Mouse (Mus musculus) midbrain, embryonic 13.5 days (tissue): ENCODE data around the gene Slc22a15. TPM values are rescaled to one million over a fixed set of nuclear protein-coding genes. Genes with fewer than 3 reads are reported as not detected.

ENCODE experiments used
- ATAC-seq: fragments of 200-750 bp; cut with Nextera tagmentation; 2 replicates; pipeline ENCODE4 v1.8.0; 2017; ENCODE audit warnings: mild to moderate bottlenecking, moderate TSS enrichment, moderate library complexity
- H3K27ac ChIP-seq: fragments of 300-500 bp; sonication (generic); 2 replicates; pipeline ENCODE4 v1.5.1; 2015; ENCODE audit warnings: inconsistent platforms, mild to moderate bottlenecking, moderate library complexity
- H3K27me3 ChIP-seq: fragments of 300-500 bp; sonication (generic); 2 replicates; pipeline ENCODE4 v1.6.1; 2015; ENCODE audit warnings: mild to moderate bottlenecking, inconsistent platforms
- H3K36me3 ChIP-seq: fragments of 300-500 bp; sonication (generic); 2 replicates; pipeline ENCODE4 v1.6.1; 2015; ENCODE audit warnings: mild to moderate bottlenecking, inconsistent platforms
- H3K4me1 ChIP-seq: fragments of 300-500 bp; sonication (generic); replicated peaks from 2 replicates; pipeline ENCODE4 v1.6.1; 2015; ENCODE audit warnings: inconsistent platforms
- H3K4me2 ChIP-seq: fragments of 300-500 bp; sonication (generic); replicated peaks from 2 replicates; pipeline ENCODE4 v1.6.1; 2015; ENCODE audit warnings: moderate library complexity, mild to moderate bottlenecking, inconsistent platforms
- H3K4me3 ChIP-seq: fragments of 300-500 bp; sonication (generic); replicated peaks from 2 replicates; pipeline ENCODE4 v1.5.1; 2015; ENCODE audit warnings: mild to moderate bottlenecking, inconsistent platforms
- H3K9ac ChIP-seq: fragments of 300-500 bp; sonication (generic); replicated peaks from 2 replicates; pipeline ENCODE4 v1.6.1; 2015; ENCODE audit warnings: mild to moderate bottlenecking, inconsistent platforms
- H3K9me3 ChIP-seq: fragments of 300-500 bp; sonication (generic); 2 replicates; pipeline ENCODE4 v1.6.1; 2016; ENCODE audit warnings: mild to moderate bottlenecking, inconsistent platforms
- WGBS: fragments of 180-500 bp; shearing (Covaris S2); methylation state at CpG from one replicate; pipeline ENCODE4 v1.1.7; 2015; 5-methylcytosine and 5-hydroxymethylcytosine counted together
- polyA plus RNA-seq: library from polyadenylated mRNA; unstranded; fragments of >200 nt; fragmentation: Nextera tagmentation; extraction: Ambion mirVana; gene quantifications from 2 replicates; pipeline ENCODE4 v1.2.1, GENCODE M21; 2015

The Slc22a15 gene
- polyA plus RNA-seq, 1 experiment from 2014 or later: 8.2 TPM

DNA sequence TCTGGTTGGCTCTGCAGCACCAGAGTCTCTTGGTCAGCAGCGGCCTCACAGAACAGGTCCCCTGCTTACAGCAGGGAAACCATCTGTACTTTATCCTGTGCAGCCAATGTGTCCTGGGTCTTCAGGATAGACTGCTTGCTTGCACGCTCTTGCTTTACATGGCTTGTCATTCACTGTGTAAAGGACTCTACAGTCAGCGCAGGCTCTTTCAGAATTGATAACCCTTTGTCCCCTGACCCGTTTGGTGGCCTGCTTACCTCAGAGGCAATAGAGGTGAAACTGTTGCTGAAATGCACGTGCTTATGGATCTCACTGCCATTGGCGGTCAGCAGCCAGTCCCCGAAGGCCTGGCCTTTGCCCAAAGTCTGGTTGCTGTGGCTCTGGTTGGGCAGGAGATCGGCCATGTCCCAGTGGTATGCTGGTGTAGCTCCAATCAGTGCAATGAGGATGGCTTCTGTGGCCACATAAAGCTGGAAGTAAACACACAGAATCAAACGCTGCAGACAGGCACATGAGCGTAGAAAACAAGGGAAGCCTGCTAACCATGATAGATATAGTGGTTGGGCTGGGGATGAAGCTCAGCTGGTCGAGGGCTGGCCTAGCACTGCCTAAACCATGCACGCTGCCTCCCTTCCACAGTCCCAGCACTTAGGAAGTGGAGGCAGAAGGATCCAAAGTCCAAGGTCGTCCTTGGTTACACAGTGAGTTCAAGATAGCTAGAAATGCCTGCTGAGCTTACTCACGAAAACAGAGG is 9.0 kb downstream of the Slc22a15 start:
- no peak overlapping the region for H3K4me2 ChIP-seq
- ATAC-seq: no peak
- H3K27me3 ChIP-seq: no peaks in the 10 kb centered on the region
- peaks cover 22% of the 10 kb centered on the region for H3K36me3 ChIP-seq
- H3K27ac ChIP-seq: no peak overlapping the region
- WGBS: 87% methylated on average over 14 of the region's 14 CpGs
- no peaks in the 10 kb centered on the region for H3K9me3 ChIP-seq
- H3K4me1 ChIP-seq: peaks cover 6% of the 10 kb centered on the region; the same call in 1 of the 2 replicates
- H3K4me3 ChIP-seq: no peak overlapping the region
- no peak overlapping the region for H3K9ac ChIP-seq

DNA sequence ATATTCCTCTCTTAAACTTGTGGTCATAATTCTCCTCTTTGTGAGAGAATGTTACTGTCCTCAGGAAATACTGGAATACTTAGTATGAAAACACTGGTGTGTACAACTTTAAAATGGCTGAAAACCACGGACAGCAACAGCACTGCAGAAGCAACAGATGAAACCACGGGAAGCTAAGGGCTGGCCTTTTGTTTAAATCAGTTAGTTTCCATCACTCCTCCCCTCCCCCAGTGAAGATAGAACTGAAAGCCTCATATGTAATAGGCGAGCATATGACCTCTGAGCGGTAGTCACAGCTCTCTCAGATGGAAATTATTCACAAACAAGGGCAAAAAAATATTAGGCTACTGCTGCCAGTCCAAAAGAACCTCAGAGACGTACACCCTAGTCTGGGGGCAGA is 10.0 kb downstream of the Slc22a15 start:
- 86% methylated on average over 5 of the region's 5 CpGs for WGBS
- Histone ChIP-seq H3K36me3 (peaks cover 28% of the 10 kb centered on the region), H3K4me2 (no peak overlapping the region), H3K4me3 (no peak overlapping the region), H3K27ac (no peak overlapping the region), H3K27me3 (no peaks in the 10 kb centered on the region), H3K4me1 (peaks cover 6% of the 10 kb centered on the region; the same call in 1 of the 2 replicates), H3K9me3 (no peaks in the 10 kb centered on the region), H3K9ac (no peak overlapping the region)
- ATAC-seq: no peak

DNA sequence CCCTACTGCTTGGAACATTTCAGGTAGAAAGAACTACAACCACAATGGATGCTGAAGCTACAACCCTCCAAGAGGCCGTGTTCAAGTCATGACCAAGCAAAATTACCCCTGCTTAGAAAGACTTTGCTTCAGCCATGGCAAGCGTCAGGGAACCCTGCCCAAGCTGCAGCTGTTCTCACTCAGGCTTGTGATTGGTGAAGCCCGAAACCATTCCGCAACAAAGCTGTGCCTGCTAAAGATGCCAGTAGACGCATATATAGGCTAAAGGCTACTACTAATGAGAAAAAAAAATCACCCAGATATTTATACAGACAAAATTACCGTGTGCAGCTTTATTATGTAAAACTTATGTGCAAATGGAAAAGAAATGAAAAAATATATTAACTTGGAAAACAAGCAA is 12.2 kb downstream of the Slc22a15 start:
- Histone ChIP-seq H3K9ac (no peak overlapping the region), H3K4me1 (no peaks in the 10 kb centered on the region; the same call in 1 of the 2 replicates), H3K27me3 (no peaks in the 10 kb centered on the region), H3K4me2 (no peak overlapping the region), H3K4me3 (no peak overlapping the region), H3K36me3 (peaks cover 34% of the 10 kb centered on the region), H3K9me3 (no peaks in the 10 kb centered on the region), H3K27ac (no peak overlapping the region)
- no peak for ATAC-seq
- 80% methylated on average over 6 of the region's 6 CpGs for WGBS

DNA sequence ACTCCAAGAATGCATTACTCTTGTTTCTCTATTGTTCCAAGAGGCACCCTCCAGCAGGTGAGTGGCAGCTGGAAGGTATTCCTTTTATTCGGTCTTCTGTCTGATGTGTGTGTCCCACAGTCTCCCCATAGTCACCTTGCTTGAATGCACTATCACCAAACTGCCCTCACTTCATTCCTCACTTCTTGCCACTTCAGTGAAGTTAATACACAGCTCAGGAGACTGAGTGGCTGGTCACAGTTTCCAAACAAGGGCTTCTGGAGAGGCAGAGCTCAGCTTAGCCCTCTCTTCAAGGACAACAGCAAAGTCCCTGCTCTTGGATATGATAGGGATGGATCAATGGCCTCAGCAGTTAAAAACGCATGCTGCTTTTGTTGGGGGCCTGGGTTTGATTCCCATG is 17.2 kb downstream of the Slc22a15 start:
- no peak for ATAC-seq
- no peaks in the 10 kb centered on the region for H3K9me3 ChIP-seq
- 57% methylated on average over 2 of the region's 2 CpGs for WGBS

DNA sequence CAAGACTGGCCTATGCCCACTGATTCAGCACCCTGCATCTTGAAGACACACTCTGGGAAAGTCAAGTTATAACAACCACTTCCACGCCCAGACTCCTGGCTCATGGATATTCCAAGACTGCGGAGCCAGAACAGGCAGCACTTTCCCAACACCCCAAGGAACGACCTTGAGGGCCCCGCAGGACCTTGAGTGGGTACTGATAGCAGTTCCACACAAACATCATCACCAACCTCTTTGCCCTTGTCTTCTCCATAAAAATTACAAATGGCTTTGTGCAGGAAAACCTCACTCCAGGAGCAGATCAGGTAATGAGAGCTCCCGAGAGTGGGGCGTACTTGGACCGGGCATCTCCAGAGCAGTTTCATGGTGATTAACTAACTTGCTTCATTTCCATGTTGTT is 19.5 kb downstream of the Slc22a15 start:
- Histone ChIP-seq H3K4me3 (no peak overlapping the region), H3K27ac (no peak overlapping the region), H3K9me3 (no peaks in the 10 kb centered on the region), H3K4me1 (peaks cover 8% of the 10 kb centered on the region; the same call in 1 of the 2 replicates), H3K4me2 (no peak overlapping the region), H3K36me3 (peaks cover 11% of the 10 kb centered on the region), H3K9ac (no peak overlapping the region), H3K27me3 (no peaks in the 10 kb centered on the region)
- ATAC-seq: no peak
- 83% methylated on average over 7 of the region's 7 CpGs for WGBS

More for the DNA sequence above, 17.2 kb downstream of the Slc22a15 start:
- H3K27ac ChIP-seq: no peak overlapping the region
- H3K9ac ChIP-seq: no peak overlapping the region
- no peak overlapping the region for H3K4me2 ChIP-seq
- H3K36me3 ChIP-seq: peaks cover 12% of the 10 kb centered on the region
- H3K4me1 ChIP-seq: peaks cover 8% of the 10 kb centered on the region; the same call in 1 of the 2 replicates
- H3K4me3 ChIP-seq: no peak overlapping the region
- no peaks in the 10 kb centered on the region for H3K27me3 ChIP-seq

DNA sequence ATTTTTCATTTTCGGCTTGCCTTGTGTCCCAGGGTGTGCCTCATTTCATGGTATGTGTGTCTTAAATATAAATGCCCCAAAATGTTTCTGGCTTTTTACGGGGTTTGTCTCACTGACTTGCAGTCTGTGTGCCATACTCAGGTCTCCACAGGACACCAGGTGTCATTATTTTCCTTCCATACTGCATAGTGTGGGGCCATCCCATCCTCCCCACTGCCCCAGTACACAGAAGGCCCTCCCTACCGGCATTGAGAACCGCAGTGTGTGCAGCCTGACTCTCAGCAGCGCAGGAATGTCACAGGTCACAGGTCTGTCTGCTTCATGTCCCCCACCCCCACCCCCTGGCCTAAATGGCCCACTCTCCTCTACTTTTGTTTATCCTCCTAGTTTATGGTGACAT is 21.2 kb downstream of the Slc22a15 start:
- no peak overlapping the region for H3K9ac ChIP-seq
- H3K36me3 ChIP-seq: no peaks in the 10 kb centered on the region
- 0 out of 2 replicates have a peak, but pooled peaks have one; percentile 43 for ATAC-seq
- H3K4me3 ChIP-seq: no peak overlapping the region
- H3K27me3 ChIP-seq: no peaks in the 10 kb centered on the region
- no peak overlapping the region for H3K27ac ChIP-seq
- H3K9me3 ChIP-seq: no peaks in the 10 kb centered on the region
- no peak overlapping the region for H3K4me2 ChIP-seq
- WGBS: 77% methylated on average over 5 of the region's 5 CpGs
- H3K4me1 ChIP-seq: peaks cover 8% of the 10 kb centered on the region; the same call in 1 of the 2 replicates

DNA sequence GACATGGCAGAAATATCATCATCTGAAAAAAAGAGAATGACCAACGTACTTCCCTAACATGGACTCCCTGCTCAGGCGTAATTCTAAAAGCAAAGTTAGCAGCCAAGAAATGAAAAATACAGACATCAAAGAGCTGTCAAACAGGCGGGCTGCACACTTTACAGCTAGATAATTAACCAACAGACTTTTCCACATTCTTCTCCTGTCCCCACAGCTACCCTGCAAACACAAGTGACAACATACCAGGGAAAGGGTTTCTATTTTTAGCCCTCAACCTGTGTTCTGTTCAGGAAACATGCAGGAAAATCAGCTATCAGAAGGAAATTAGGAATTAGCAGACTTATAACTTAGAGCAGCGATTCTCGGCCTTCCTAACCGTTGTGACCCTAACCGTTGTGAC is 21.9 kb downstream of the Slc22a15 start:
- Histone ChIP-seq H3K9ac (no peak overlapping the region), H3K9me3 (no peaks in the 10 kb centered on the region), H3K36me3 (no peaks in the 10 kb centered on the region), H3K27ac (no peak overlapping the region), H3K27me3 (no peaks in the 10 kb centered on the region), H3K4me1 (peaks cover 12% of the 10 kb centered on the region; the same call in 1 of the 2 replicates), H3K4me3 (no peak overlapping the region), H3K4me2 (no peak overlapping the region)
- 69% methylated on average over 7 of the region's 7 CpGs for WGBS
- ATAC-seq: no peak

DNA sequence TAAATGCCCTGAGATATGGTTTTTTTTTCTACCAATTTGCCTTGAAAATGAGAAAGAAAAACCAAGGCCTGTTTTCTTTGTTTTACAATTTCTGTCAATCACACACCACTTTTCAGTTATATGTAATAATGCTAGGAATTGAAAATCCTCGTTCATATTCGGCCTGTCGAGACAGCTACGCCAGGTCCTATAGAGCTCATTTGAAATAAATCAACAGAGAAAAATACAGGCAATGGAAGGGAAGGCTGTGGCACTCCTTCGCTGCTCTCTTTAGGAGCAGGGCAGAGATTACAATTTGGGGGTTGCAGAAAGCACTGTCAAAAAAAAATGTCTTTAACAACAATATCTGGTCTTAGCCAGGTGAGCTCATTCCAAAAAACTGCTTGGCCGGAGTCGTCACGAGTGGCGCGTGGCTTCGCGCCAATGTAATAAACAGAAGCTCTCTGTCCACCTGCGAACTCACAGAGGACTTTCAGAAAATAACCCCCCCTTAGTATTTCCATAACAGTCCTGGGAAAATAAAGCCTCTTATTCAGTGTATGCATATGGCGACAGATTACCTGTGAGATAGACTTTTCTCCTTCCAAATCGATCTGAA is 26.8 kb downstream of the Slc22a15 start:
- no peak overlapping the region for H3K4me3 ChIP-seq
- no peak for ATAC-seq

DNA sequence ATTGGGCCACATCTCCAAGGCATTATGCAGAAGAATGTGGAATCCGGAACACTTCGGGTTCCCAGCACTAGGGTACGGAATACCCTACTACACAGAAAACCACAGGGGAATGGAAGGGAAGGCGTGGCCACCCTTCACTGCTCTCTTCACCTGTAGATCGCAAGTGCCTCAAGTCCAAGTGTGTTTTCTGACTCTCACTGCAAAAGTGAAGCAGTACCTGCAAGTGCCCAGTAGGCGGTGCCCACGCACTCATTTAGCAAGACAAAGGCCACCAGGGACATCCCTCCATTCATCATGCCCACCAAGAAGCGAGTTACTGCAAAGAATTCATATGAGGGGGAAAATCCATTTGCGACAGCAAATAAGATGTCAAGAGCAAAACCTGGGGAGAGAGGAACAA is 27.4 kb downstream of the Slc22a15 start:
- 24% methylated on average over 9 of the region's 9 CpGs for WGBS
- H3K27ac ChIP-seq: no peak overlapping the region
- H3K4me1 ChIP-seq: peaks cover 5% of the 10 kb centered on the region; the same call in 1 of the 2 replicates
- peak; percentile 81; the same call in 1 of the 2 replicates for ATAC-seq
- no peaks in the 10 kb centered on the region for H3K9me3 ChIP-seq
- no peaks in the 10 kb centered on the region for H3K27me3 ChIP-seq
- H3K4me3 ChIP-seq: no peak overlapping the region
- no peak overlapping the region for H3K9ac ChIP-seq
- peaks cover 3% of the 10 kb centered on the region; the same call in 1 of the 2 replicates for H3K36me3 ChIP-seq
- H3K4me2 ChIP-seq: no peak overlapping the region

More for the DNA sequence above, 26.8 kb downstream of the Slc22a15 start:
- Histone ChIP-seq H3K36me3 (peaks cover 3% of the 10 kb centered on the region; the same call in 1 of the 2 replicates), H3K9ac (no peak overlapping the region), H3K9me3 (no peaks in the 10 kb centered on the region), H3K27me3 (no peaks in the 10 kb centered on the region), H3K4me2 (no peak overlapping the region), H3K4me1 (peaks cover 8% of the 10 kb centered on the region; the same call in 1 of the 2 replicates), H3K27ac (peak overlapping the region; percentile 44)
- 84% methylated on average over 15 of the region's 15 CpGs for WGBS

DNA sequence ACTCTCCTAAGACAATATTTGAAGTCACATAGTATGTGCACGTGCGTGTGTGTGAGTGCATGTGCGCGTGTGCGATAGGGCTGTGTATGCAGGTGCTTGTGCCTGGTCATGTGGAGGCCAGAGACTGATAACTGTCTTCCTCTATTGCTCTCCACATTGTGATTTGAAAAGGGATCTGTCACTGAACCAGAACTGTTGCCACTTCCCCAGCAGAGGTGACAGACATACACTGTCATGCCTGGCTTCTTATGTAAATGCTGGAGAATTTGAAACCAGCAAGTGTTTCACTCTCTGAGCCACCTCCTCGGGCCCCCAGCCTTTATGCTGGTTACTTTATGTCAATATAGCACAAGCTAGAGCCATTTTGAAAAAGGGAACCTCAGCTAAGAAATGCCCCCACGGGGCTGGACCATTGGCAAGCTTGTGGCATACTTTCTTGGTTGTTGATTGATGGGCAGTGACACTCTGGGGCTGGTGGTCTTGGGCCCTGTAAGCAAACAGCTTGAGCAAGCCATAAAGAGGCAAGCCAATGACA is 28.8 kb downstream of the Slc22a15 start:
- H3K9ac ChIP-seq: no peak overlapping the region
- peaks cover 3% of the 10 kb centered on the region; the same call in 1 of the 2 replicates for H3K36me3 ChIP-seq
- WGBS: 86% methylated on average over 7 of the region's 7 CpGs
- H3K4me2 ChIP-seq: no peak overlapping the region
- no peak for ATAC-seq
- no peaks in the 10 kb centered on the region for H3K27me3 ChIP-seq
- H3K9me3 ChIP-seq: no peaks in the 10 kb centered on the region
- H3K4me1 ChIP-seq: peaks cover 5% of the 10 kb centered on the region; the same call in 1 of the 2 replicates
- no peak overlapping the region for H3K4me3 ChIP-seq
- H3K27ac ChIP-seq: no peak overlapping the region

DNA sequence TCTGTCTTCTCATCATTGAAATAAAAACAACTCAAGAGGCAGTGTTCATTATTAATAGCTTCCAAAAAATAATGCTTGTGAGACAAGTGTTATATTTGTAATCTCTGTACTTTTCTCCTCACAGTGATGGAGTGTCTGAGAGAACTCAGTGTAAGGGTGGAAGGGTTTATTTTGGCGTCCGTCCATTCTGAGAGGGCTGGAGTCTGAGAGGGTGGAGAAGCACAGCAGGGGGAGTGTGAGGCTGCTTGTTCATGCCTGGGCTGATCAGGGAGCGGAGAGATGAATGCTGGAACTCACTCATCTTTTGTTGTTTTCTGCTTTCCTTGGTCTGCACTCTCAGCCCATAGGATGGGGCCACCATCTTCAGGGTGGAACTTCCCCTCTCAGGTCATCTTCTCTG is 38.7 kb downstream of the Slc22a15 start:
- Histone ChIP-seq H3K9ac (no peak overlapping the region), H3K27ac (no peak overlapping the region), H3K36me3 (peaks cover 2% of the 10 kb centered on the region; the same call in 1 of the 2 replicates), H3K4me1 (peaks cover 10% of the 10 kb centered on the region; the same call in 1 of the 2 replicates), H3K4me3 (no peak overlapping the region), H3K4me2 (no peak overlapping the region), H3K9me3 (no peaks in the 10 kb centered on the region), H3K27me3 (no peaks in the 10 kb centered on the region)
- peak; percentile 69 for ATAC-seq
- WGBS: 26% methylated on average over 3 of the region's 3 CpGs

DNA sequence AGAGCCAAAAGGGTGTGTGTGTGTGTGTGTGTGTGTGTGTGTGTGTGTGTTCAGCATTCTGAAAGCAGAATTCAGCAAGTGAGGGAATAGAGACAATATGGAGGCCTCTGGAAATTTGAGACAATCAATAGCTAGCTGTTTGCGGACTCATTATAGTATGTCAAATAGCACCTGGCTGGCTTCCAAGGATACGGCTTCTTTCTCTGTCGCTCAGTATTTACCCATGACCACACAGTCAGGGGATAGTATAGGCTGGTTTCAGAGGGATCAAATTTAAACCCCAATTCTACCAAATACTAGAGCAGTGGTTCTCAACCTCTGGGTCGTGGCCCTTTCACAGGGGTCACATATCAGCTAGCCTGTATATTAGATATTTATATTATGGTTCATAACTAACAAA is 39.2 kb downstream of the Slc22a15 start:
- peaks cover 10% of the 10 kb centered on the region; the same call in 1 of the 2 replicates for H3K4me1 ChIP-seq
- WGBS: 59% methylated on average over 4 of the region's 4 CpGs
- H3K9me3 ChIP-seq: no peaks in the 10 kb centered on the region
- no peaks in the 10 kb centered on the region for H3K27me3 ChIP-seq
- no peak overlapping the region for H3K4me2 ChIP-seq
- H3K36me3 ChIP-seq: peaks cover 3% of the 10 kb centered on the region; the same call in 1 of the 2 replicates
- no peak overlapping the region for H3K27ac ChIP-seq
- no peak overlapping the region for H3K4me3 ChIP-seq
- ATAC-seq: peak; percentile 62
- H3K9ac ChIP-seq: no peak overlapping the region
